Mouse (Mus musculus): ENCODE results near the gene Hist2h3c2.

DNA sequence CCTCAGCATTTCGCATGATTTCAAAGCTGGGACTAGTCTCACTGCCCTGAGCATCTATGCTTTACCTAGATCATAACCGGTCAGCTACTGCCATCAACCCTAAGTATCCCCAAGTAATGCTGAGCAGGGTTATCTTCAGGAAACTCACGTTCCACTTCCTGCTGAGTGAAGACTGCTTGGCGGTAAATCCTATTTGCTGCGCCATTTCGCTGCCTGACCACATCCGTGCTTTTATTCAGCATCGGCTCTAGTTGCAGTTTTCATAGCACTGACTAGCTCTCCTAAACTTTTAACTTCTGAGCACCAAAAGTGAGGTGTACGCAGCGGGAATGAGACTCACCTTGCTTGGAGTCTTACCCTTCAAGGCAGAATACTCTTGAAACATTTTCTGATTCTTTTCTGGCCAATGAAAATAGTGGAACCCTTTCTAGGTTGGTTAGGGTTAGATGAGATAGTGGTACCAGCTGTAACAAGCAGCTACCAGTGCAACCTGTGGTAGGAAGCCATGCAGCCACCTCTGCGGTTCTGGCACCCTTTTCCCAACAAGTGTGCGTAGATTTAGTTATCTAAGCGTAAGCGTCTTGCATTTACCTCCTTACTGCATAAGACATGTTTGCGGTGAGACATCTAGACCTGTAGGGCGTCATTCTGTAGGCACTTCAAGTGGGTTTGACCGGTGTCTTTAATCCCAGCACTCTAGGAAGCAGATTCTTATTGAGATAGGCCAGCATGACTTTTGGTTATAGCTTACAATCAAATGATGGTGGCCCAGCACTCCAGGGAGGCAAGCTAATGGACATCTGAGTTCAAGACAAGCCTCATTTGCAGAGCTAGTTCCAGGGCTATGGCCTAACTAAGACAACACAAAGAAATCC is 34.9 kb upstream of the Hist2h3c2 start:
- TF ChIP-seq NELFE (IDR thresholded peaks at IDR 0.05; ENCODE audit: low read depth, low read length) = no peak
- TF ChIP-seq POLR2A (IDR thresholded peaks at IDR 0.05; ENCODE audit: low read depth, low read length) = no peak
- no peak for TF ChIP-seq ZC3H11A (IDR thresholded peaks at IDR 0.05; ENCODE audit: low read depth, low read length)
- no peak for TF ChIP-seq USF2 (conservative IDR thresholded peaks at IDR 0.05; ENCODE audit: low read depth, low read length)
- TF ChIP-seq UBTF (IDR thresholded peaks at IDR 0.05; ENCODE audit: low read depth, low read length) = no peak
- no peak for TF ChIP-seq EP300 (IDR thresholded peaks at IDR 0.05; ENCODE audit: low read length)
- no peak for TF ChIP-seq CTCF (conservative IDR thresholded peaks at IDR 0.05 in 1 of 2, IDR thresholded peaks at IDR 0.05 in 1 of 2; ENCODE audit: low read depth in 2 of 2, low read length in 2 of 2)
- no peak for TF ChIP-seq USF1 (IDR thresholded peaks at IDR 0.05; ENCODE audit: low read depth, low read length)
